Mouse (Mus musculus) urinary bladder, adult 18-20 months (tissue): ENCODE results near the gene Gm9833.
"Not testable (repeated sequence)": the region's sequence is repeated elsewhere in the genome, so short reads cannot be mapped to it uniquely, and the experiment has no call there.

Experiments used
- DNase-seq, 2 experiments: peaks; one replicate each; pipeline ENCODE4 v3.0.0; 2022; ENCODE audit warnings: low spot score in 2 of 2, mixed read lengths in 2 of 2

The Gm9833 gene

GRCm38 (mm10) chr3:10087994-10088393 lies at the start of gene Gm9833:
Gene Gm9833 (plus strand): TSS chr3:10088110.
- not testable (repeated sequence) for DNase-seq

- DNase-seq, result no peak
Observed at GRCm38 (mm10) chr3:10070070-10070469, 17.8 kb upstream of the Gm9833 start.

- no peak for DNase-seq
Observed at GRCm38 (mm10) chr3:10075826-10076225, 12.1 kb upstream of the Gm9833 start.

DNA sequence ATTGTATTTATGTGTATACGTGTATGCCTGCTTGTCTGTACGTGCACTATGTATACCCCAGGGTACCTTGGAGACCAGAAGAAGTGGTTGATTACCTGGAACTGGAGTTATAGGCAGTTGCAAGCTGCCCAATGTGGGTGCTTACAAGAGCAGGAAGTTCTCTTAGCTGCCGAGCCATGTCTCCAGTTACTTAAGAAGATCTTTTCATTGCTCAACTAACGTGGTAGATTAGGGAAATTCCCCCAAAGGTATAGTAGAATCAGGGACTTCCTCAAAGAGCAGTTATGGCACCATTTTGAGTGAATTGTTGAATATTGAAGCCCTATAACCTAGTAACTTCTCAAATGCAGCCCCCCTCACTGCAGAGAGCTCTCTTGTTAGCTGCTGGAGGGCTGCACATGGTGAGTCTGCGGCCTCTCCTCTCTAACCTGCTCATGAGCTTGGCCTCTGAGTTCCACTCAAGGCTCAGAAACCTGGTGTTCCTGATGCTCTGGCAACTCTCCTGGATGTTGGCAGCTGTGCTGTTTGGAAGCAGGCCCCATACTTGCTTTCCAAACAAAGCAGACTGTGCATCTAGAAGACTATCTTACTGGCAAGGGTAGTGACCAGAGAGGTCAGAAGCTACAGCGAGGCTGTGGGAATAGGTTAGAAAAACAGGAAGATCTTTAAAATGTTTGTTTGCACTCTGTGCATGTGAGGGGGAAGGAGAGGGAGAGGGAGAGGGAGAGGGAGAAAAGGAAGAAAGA lies 10.6 kb upstream of the Gm9833 start:
- no peak for DNase-seq

DNA sequence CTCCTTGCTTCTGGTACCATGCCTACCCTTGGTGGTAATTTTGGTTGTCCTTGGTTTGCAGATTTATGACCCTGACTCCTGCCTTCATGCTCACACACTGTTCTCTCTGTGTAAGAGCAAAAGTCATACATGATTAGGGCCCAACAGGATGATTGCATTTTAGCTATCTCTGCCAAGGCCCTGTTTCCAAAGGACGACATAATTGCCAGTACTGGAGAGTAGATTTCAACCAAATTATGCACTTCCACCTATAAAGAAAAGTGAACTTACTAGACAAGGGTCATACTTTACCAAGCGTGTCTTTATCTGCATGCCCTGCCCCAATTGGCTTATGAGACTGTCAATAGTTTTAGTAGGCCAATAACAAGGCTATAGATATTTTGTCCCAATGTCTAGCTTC lies 9.8 kb upstream of the Gm9833 start:
- no peak for DNase-seq

DNA sequence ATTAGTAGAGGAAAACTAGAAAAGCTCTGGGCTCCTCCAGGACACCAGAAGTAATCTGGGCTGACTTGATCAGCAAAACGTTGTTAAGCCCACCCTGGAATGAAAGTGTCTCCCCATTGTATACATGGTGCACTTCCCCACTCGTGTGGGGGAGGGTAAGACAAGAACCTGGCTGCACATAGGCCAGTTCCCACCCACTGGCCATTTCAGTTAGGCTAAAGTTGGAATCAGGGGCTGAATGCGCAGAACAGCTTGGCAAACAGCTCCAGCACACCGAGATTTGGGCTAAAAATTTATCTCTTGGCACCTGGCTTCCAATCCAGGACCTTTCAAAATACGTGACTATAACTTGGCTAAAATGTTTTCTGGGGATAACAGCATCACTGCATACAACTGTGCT lies 6.6 kb upstream of the Gm9833 start:
- no peak for DNase-seq

GRCm38 (mm10) chr3:10081911-10082541 lies 5.9 kb upstream of the Gm9833 start:
- DNase-seq, result no peak

- DNase-seq, result no peak
Observed at GRCm38 (mm10) chr3:10082545-10083062, 5.3 kb upstream of the Gm9833 start.

- no peak for DNase-seq
Observed at GRCm38 (mm10) chr3:10084102-10084501, 3.8 kb upstream of the Gm9833 start.

DNA sequence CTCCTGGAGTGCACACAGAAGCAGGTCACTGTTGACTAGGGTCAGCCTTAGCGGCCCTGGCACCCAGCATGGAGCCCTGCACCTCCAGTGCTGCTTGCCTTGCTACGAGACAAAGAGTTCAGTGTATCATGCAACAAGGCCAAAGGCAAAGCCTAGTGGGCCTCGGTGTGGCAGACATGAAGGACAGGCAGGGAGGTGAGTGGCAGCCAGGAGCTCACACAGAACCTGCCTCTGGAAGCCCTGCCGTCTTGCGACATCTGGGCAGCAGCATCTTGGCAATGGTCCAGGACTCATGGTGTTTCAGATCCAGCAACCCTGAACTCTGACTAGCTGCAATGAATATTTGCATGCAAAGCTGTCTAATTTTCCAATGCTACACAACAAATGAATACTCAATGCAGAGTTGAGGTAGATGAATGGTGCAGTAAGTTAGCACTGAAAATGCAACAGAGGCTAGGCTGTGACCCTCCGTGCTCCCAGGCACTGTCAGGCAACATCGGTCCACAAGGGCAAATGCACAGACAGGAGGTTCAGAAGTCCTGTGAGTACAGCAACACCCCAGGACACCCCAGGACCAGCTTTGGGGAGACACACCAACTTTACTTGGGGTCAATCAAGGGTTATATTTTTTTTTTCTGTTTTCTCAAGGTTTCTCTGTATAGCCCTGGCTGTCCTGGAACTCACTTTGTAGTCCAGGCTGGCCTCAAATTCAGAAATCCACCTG lies 2.4 kb upstream of the Gm9833 start:
- no peak for DNase-seq

DNA sequence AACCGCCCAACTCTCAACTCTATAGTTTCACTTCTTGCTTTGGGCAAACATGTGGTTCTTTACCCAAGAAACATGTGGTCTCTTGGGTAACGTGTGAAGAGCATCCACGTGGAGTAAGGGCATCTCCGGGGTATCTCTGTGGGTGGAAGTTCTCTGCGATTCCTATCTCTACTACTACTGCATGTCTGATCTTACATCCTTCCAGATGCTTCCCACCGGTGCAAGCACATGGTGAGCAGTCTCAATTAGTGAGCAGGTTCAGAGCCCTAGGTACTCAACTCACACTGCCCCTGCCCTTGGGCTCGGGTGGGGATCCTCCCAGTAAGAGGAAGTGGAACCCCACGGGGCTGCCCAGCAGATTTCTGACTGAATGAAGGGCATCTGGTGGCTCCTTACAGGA lies 399 bp upstream of the Gm9833 start:
- DNase-seq, result no peak

- DNase-seq, result no peak
Observed at GRCm38 (mm10) chr3:10091616-10092140, 3.8 kb downstream of the Gm9833 start.

GRCm38 (mm10) chr3:10092499-10092898 lies 4.6 kb downstream of the Gm9833 start:
- no peak for DNase-seq

GRCm38 (mm10) chr3:10092914-10093313 lies 5.0 kb downstream of the Gm9833 start:
- no peak for DNase-seq

- DNase-seq, result no peak
Observed at GRCm38 (mm10) chr3:10095076-10095622, 7.2 kb downstream of the Gm9833 start.

DNA sequence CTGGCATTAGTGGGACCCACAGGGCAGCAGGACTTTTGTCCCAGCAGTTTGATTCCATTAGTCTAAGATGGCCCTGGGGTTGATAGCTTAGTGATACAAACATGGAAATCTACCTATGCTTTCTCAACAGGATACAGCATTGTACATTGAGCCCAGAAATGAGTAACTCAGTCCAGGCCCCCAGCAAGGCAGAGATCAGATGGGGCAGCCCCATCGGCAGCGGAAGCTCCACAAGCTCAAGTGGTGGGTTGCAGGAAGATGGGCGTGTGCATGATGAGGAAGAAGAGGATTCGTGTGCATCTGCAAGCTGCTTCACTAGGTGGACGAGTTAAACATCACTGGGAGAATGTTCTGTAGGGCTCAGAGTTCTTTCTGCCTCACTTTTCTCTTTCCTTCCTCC lies 11.8 kb downstream of the Gm9833 start:
- DNase-seq, result no peak

DNA sequence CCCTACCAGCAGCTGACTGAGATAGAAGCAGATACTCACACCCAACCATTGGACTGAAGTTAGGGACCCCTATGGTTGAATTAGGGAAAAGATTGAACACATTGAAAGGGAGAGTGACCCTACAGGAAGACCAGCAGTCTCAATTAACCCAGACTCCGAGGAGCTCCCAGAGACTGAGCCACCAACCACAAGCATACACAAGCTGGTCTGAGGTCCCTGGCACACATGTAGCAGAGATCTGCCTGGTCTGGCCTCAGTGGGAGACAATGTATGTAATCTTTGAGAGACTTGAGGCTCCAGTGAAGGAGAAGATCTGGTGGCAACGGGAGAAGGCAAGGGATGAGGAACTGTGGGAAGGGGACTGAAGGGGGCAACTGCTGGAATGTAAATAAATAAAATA lies 23.7 kb downstream of the Gm9833 start:
- DNase-seq, result no peak

DNA sequence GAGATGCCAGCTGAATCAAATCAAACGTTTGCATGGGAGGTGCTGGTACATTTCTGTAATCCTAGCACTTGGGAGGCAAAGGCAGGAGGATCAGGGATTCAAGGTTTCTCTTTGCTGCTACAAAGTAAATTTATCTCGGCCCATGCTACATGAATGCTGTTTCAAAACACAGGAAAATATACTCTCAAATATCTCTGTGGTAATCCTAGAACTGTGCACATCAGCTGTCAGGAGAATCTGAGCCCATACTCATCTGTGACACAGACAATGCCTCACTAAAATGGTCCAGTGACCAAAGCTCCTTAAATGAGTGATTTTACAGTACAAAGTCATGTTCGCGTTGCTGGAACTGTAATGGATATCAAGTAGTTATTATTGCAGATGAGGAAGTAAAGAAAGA lies 24.3 kb downstream of the Gm9833 start:
- no peak for DNase-seq

- no peak for DNase-seq
Observed at GRCm38 (mm10) chr3:10112660-10113059, 24.8 kb downstream of the Gm9833 start.

- no peak for DNase-seq
Observed at GRCm38 (mm10) chr3:10116531-10116930, 28.6 kb downstream of the Gm9833 start.

DNA sequence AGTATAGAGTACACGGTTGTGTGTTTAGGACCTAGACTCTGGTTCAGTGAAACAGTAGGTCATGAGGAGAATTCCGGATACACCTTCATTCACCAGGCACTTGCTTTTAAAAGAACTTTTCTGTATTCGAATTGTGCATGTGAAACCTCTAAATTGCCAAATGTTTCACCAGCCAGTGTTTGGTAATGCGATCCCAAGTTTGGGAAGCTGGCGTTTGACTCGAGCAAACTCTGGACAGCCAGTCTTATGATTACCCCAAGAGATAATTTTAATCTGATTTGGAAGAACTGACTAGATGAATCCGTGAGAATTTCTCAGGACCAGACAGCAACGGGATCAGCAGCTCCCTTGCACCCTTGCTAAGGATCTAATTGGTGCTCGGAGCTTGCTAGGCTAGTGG lies 33.3 kb downstream of the Gm9833 start:
- no peak for DNase-seq
